Mouse (Mus musculus) kidney, postnatal 0 days (tissue): ENCODE measurements around the gene Npy2r. TPM values are rescaled to one million over a fixed set of nuclear protein-coding genes. Genes with fewer than 3 reads are reported as not detected.
A peak's percentile ranks its signal among the peaks of the same experiment; 100 is the strongest.

Experiments used
- ATAC-seq: fragments of 200-750 bp; cut with Nextera tagmentation; replicated peaks from 2 replicates; pipeline ENCODE4 v1.8.0; 2017; ENCODE audit warnings: low read depth, moderate number of reproducible peaks, moderate TSS enrichment, moderate library complexity; ENCODE audit not compliant: low FRiP score
- DNase-seq: peaks from one replicate; pipeline ENCODE4 v3.0.0-alpha.2; 2016; ENCODE audit warnings: low spot score
- H3K27ac ChIP-seq: fragments of 300-500 bp; sonication (generic); 2 replicates; pipeline ENCODE4 v1.5.1; 2014; ENCODE audit warnings: mild to moderate bottlenecking
- H3K27me3 ChIP-seq: fragments of 300-500 bp; sonication (generic); 2 replicates; pipeline ENCODE4 v1.6.1; 2014; ENCODE audit warnings: low read length, mixed read lengths; ENCODE audit not compliant: insufficient read depth
- H3K36me3 ChIP-seq: fragments of 300-500 bp; sonication (generic); 2 replicates; pipeline ENCODE4 v1.6.1; 2014; ENCODE audit warnings: low read length, mixed read lengths; ENCODE audit not compliant: insufficient read depth
- H3K4me1 ChIP-seq: fragments of 300-500 bp; sonication (generic); replicated peaks from 2 replicates; pipeline ENCODE4 v1.6.1; 2014; ENCODE audit warnings: antibody characterized with exemption, low read length, mixed read lengths; ENCODE audit not compliant: insufficient read depth
- H3K4me2 ChIP-seq: fragments of 300-500 bp; sonication (generic); 2 replicates; pipeline ENCODE4 v1.6.1; 2014; ENCODE audit warnings: mild to moderate bottlenecking, low read length, moderate library complexity, mixed read lengths
- H3K4me3 ChIP-seq: fragments of 300-500 bp; sonication (generic); replicated peaks from 2 replicates; pipeline ENCODE4 v1.5.1; 2014; ENCODE audit warnings: low read depth, low read length
- H3K9ac ChIP-seq: fragments of 300-500 bp; sonication (generic); 2 replicates; pipeline ENCODE4 v1.6.1; 2014; ENCODE audit warnings: low read depth, low read length
- H3K9me3 ChIP-seq: fragments of 300-500 bp; sonication (generic); replicated peaks from 2 replicates; pipeline ENCODE4 v1.6.1; 2016; ENCODE audit warnings: low read length, inconsistent platforms, mixed read lengths
- CTCF ChIP-seq: IDR thresholded peaks from 2 replicates; pipeline ENCODE4 v1.5.1; 2016; ENCODE audit warnings: antibody characterized with exemption, low read depth, mild to moderate bottlenecking, moderate library complexity
- WGBS: fragments of 180-500 bp; shearing (Covaris S2); extraction: QIAGEN DNeasy Blood & Tissue Kit; methylation state at CpG from one replicate; pipeline ENCODE4 v1.1.7; 2014; 5-methylcytosine and 5-hydroxymethylcytosine counted together
- polyA plus RNA-seq: library from polyadenylated mRNA; unstranded; fragments of >200 nt; fragmentation: Nextera tagmentation; extraction: Ambion mirVana; gene quantifications from 2 replicates; pipeline ENCODE4 v1.2.1, GENCODE M21; 2015

The Npy2r gene
- polyA plus RNA-seq, 1 experiment from 2014 or later, result 0.64 TPM

- H3K4me3 ChIP-seq, result no peak overlapping the region
Observed at GRCm38 (mm10) chr3:82539951-82540350, 7.9 kb downstream of the Npy2r start.

DNA sequence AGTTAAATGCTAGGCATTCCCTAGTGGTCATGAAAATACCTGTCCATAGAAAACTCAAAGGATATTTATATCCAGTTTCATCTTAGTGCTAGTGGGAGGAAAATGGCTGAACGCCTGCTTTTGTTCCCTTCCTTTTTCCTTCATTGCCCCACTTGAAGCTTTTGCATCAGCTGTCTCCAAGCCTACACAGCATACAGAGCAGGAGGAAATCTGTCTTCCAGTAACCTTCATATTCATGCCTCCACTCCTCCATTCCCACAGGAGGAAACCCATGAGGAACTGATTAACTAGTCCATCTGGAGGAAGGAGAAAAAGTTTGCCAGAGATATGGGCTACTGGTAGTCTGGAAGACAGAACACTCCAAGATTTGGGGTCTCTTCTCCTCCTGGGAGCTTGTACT, 23.1 kb downstream of the Npy2r start:
- ATAC-seq (no peak), DNase-seq (no peak)
- no peak overlapping the region for H3K27ac ChIP-seq
- H3K36me3 ChIP-seq, result no peaks in the 10 kb centered on the region
- H3K27me3 ChIP-seq, result no peaks in the 10 kb centered on the region
- H3K9me3 ChIP-seq, result no peaks in the 10 kb centered on the region
- H3K9ac ChIP-seq, result no peak overlapping the region
- WGBS, result 73% methylated on average over 1 of the region's 1 CpGs
- H3K4me2 ChIP-seq, result no peak overlapping the region
- H3K4me1 ChIP-seq, result no peaks in the 10 kb centered on the region
- no peak overlapping the region for H3K4me3 ChIP-seq
- TF ChIP-seq CTCF, result no peak

More at GRCm38 (mm10) chr3:82539951-82540350, 7.9 kb downstream of the Npy2r start:
- Histone ChIP-seq H3K36me3 (no peaks in the 10 kb centered on the region), H3K4me1 (no peaks in the 10 kb centered on the region), H3K27ac (no peak overlapping the region), H3K9ac (no peak overlapping the region), H3K9me3 (no peaks in the 10 kb centered on the region), H3K27me3 (no peaks in the 10 kb centered on the region), H3K4me2 (no peak overlapping the region)
- no peak for TF ChIP-seq CTCF
- DNase-seq (no peak), ATAC-seq (no peak)
- 83% methylated on average over 5 of the region's 5 CpGs for WGBS

DNA sequence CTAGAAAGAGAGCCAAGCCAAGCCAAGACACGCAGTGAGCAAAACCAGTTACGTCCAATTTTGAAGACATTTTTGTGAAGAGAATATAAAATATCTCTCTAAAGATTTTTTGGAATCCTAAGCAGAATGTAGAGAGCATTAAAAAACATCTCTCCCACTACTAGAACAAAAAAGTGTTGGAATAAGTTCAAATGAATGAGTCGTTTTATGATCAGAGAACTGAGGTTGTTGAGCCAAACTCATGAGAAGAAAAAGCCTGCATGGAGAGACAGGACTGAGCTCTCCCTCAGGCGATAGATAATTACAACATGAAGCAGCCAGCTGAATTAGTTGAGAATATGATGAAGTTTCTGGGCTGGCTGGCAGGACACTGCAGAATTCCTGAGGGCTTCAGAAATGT, 49.9 kb downstream of the Npy2r start:
- DNase-seq, result peak; percentile 6
- Histone ChIP-seq H3K36me3 (no peaks in the 10 kb centered on the region), H3K4me2 (no peak overlapping the region), H3K9me3 (no peaks in the 10 kb centered on the region), H3K4me3 (no peak overlapping the region), H3K27me3 (no peaks in the 10 kb centered on the region), H3K9ac (no peak overlapping the region), H3K4me1 (no peaks in the 10 kb centered on the region), H3K27ac (no peak overlapping the region)
- WGBS, result 62% methylated on average over 4 of the region's 4 CpGs
- no peak for TF ChIP-seq CTCF
- no peak for ATAC-seq

Other genes starting within 250 kb of the Npy2r start
- gene Map9, start 190.0 kb downstream of the Npy2r start, polyA plus RNA-seq, result 7.2 and 7.4 TPM in 2 replicates